Mouse (Mus musculus) erythroblast, embryonic 14.5 days (primary cell): ENCODE data around the gene Mrpl36. TPM values are rescaled to one million over a fixed set of nuclear protein-coding genes. Genes with fewer than 3 reads are reported as not detected.

Source experiments
- H3K27me3 ChIP-seq: 2 replicates; pipeline ENCODE4 v1.6.1; 2012; ENCODE audit warnings: inconsistent platforms; ENCODE audit not compliant: control insufficient read depth
- H3K36me3 ChIP-seq: 2 replicates; pipeline ENCODE4 v1.6.1; 2012; ENCODE audit warnings: mild to moderate bottlenecking, inconsistent platforms; ENCODE audit not compliant: control insufficient read depth
- H3K4me1 ChIP-seq: 2 replicates; pipeline ENCODE4 v1.6.1; 2012; ENCODE audit warnings: inconsistent platforms; ENCODE audit not compliant: control insufficient read depth
- H3K4me3 ChIP-seq: replicated peaks from 2 replicates; pipeline ENCODE3; 2012; ENCODE audit warnings: moderate library complexity, mild to moderate bottlenecking, inconsistent platforms
- H3K9me3 ChIP-seq: 2 replicates; pipeline ENCODE4 v1.6.1; 2012; ENCODE audit warnings: low read length, inconsistent platforms, mixed read lengths; ENCODE audit not compliant: control insufficient read depth
- GATA1 ChIP-seq: IDR thresholded peaks from 2 replicates; pipeline ENCODE4 v1.6.1; 2012; ENCODE audit warnings: low read length, inconsistent platforms, mixed read lengths
- TAL1 ChIP-seq: IDR thresholded peaks from 3 replicates; pipeline ENCODE4 v1.6.1; 2012; ENCODE audit warnings: low read length, inconsistent platforms, mixed read lengths
- polyA plus RNA-seq: library from polyadenylated mRNA; stranded (reverse); fragments of >175 nt; gene quantifications from 2 replicates; pipeline ENCODE4 v1.2.3, GENCODE M21; 2012

Gene Mrpl36
- polyA plus RNA-seq, 1 experiment: 3.9 TPM

DNA sequence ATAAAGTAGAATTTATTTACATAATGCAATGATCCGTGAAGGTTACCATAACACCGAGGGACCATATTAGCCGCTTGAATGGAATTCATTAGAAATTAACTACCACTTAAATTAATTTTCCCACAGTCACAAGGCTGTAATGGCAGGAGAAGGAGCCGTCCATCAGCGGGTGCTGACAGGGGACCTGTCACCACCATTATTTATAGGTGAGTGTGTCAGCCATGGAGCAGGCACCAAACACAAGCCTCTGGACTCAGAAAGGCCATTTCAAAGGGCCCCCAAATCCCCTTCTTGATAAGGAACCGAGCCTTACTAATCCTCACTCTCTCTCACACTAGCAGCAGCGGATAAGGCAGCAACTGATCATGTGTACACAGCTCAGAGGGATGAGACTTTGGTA is 8.4 kb downstream of the Mrpl36 start:
- Histone ChIP-seq H3K9me3 (no peaks in the 10 kb centered on the region), H3K36me3 (peaks cover 6% of the 10 kb centered on the region), H3K4me1 (peaks cover 19% of the 10 kb centered on the region), H3K27me3 (no peaks in the 10 kb centered on the region), H3K4me3 (no peak overlapping the region)
- no peak for TF ChIP-seq GATA1
- TF ChIP-seq TAL1: no peak

DNA sequence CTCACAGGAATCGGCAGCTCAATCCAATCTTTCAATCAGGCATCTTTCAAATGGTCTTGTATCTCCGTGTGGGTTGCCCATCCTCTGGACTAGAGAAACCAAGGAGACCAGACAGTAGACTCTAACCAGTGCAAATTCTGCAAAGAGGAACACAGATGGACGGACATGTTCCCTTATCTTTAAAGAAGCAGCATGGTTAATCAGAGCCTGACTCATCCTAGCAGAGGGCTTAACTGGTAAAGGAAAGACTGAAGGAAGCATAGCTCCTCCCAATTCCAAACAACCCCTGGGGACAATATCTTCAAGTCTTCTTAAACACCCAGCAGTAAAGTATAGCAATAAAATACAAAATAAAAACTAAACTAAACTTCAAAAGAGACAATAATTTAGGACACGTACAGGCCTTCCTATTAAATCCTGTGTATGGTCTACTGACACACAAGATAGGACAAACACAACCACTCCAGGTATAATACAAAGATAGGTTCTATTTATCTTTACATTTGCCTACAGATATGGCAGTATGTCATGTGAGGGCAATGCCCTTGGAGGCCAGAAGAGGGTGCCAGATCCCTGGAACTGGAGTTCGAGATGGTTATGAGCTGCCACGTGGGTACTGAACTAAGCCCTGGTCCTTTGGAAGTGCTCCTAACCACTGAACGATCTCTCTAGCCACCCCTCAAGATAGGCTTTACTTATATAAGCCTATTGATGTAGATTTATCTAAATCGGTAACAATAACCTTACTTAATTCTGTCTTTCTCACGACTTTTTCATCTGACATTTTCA is 17.0 kb downstream of the Mrpl36 start:
- no peaks in the 10 kb centered on the region for H3K27me3 ChIP-seq
- H3K9me3 ChIP-seq: no peaks in the 10 kb centered on the region
- no peak overlapping the region for H3K4me3 ChIP-seq
- H3K36me3 ChIP-seq: no peaks in the 10 kb centered on the region
- H3K4me1 ChIP-seq: no peaks in the 10 kb centered on the region
- no peak for TF ChIP-seq TAL1
- TF ChIP-seq GATA1: no peak

DNA sequence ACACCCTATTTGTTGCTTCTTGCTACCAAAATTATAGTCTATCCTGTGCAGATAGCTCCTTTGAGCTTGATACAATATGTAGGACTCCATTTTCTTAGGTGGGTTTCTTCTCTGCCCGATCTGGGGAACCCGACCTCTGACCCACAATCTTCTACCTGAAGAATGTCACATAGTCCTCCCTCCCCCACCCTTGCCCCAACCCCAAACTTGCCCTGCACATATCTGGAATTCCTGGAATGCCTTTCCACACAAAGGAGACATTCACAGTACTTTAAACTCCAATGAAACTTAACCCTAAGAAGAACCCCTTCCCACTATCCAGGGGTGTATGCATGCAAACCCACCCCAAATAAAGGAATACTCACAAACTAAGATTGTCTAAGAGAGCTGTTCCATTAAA is 17.8 kb downstream of the Mrpl36 start:
- Histone ChIP-seq H3K9me3 (no peaks in the 10 kb centered on the region), H3K27me3 (no peaks in the 10 kb centered on the region), H3K36me3 (no peaks in the 10 kb centered on the region), H3K4me3 (no peak overlapping the region), H3K4me1 (peaks cover 6% of the 10 kb centered on the region)
- TF ChIP-seq GATA1 (no peak), TAL1 (no peak)

DNA sequence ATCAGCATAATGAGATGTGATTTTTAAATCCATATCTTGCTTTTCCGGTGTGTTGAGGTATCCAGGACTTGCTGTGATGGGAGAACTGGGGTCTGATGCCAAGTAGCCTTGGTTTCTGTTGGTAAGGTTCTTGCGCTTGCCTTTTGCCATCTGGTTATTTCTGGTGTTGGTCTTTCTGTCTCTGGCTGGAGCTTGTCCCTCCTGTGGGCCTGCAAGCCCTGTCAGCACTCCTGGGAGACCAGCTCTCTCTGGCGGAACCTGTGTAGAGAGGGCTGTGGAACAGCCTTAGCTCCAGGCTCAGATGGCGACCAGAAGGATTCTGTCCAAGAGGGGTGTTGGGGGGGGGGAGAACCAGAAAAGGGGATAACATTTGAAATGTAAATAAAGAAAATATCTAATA is 18.4 kb downstream of the Mrpl36 start:
- Histone ChIP-seq H3K36me3 (no peaks in the 10 kb centered on the region), H3K4me3 (no peak overlapping the region), H3K27me3 (0 out of 2 replicates have a peak, but pooled peaks cover 2% of the 10 kb centered on the region), H3K9me3 (no peaks in the 10 kb centered on the region), H3K4me1 (peaks cover 10% of the 10 kb centered on the region)
- TF ChIP-seq TAL1 (no peak), GATA1 (no peak)

DNA sequence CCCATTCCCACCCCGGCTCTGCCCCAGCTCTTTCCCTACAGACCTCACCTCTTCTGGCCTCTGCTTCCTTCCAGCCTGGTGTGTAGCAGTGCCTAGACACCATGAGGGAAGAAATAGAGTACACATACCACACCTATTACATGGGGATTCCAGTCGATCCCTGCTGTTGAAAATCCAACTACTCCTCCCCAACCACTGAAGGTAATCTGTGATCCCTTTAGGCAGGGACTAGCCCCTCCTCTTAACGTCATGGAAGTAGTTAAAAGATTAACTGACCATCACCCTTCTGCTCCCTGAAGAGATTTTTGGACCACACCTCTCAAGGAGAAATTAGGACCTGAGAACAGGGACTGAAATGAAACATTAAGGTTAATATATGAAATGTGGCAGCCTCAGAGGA is 18.9 kb downstream of the Mrpl36 start:
- no peaks in the 10 kb centered on the region for H3K9me3 ChIP-seq
- H3K36me3 ChIP-seq: no peaks in the 10 kb centered on the region
- H3K27me3 ChIP-seq: 0 out of 2 replicates have a peak, but pooled peaks cover 2% of the 10 kb centered on the region
- TF ChIP-seq GATA1: no peak
- no peak for TF ChIP-seq TAL1
- peaks cover 10% of the 10 kb centered on the region for H3K4me1 ChIP-seq
- H3K4me3 ChIP-seq: no peak overlapping the region

DNA sequence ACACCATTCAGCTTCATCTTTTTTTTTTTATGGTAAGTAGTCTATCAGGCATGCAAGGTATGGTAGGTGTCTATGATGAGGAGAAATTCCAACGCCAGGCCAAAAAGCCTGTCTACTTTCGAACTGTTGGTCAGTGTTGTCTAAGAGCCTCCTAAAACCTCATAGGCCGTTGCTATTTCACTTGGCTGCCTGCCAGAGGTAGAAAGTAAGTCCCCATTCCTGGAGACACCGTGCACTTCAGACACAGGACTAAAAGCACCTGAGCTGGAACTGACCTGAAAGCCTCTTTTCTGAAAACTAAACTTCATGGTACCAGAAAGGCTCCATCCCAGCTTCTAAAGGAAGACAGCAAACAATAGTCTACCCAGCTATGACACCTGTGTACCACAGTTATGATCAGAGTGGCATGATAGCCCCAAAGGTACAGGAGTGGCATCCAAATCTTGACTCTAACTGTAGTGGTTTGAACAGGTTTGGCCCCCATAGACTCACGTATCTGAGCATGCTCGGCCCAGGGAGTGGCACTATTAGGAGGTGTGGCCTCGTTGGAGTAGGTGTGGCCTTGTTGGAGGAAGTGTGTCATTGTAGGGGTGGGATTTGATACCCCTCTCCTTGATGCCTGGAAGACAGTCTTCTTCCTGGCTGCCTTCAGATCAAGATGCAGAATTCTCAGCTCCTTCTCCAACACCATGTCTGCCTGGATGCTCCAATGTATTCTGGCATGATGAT is 19.8 kb downstream of the Mrpl36 start:
- no peaks in the 10 kb centered on the region for H3K36me3 ChIP-seq
- no peak overlapping the region for H3K4me3 ChIP-seq
- peaks cover 5% of the 10 kb centered on the region; the same call in 1 of the 2 replicates for H3K27me3 ChIP-seq
- H3K4me1 ChIP-seq: peaks cover 10% of the 10 kb centered on the region
- TF ChIP-seq TAL1: no peak
- no peak for TF ChIP-seq GATA1
- no peaks in the 10 kb centered on the region for H3K9me3 ChIP-seq

DNA sequence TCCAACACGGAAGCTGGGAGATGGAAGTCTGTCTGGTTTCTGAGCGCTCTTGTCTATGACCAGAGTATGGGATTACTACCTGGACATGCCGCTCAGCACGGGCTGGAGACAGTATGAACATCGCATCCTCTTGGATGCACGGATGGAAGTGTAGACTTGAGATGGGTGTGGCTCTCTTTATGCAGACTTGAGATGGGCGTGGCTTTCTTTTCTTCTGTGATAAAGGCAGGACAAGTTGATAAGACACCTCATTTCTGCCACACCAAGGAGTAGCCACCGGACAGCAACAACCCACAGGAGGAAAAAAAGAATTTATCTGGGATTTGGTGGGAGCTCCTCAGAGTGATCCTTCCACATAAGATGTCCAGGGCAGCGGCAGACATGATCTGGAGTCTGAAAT is 22.4 kb downstream of the Mrpl36 start:
- TF ChIP-seq TAL1 (no peak), GATA1 (no peak)
- H3K4me3 ChIP-seq: no peak overlapping the region
- no peaks in the 10 kb centered on the region for H3K36me3 ChIP-seq
- H3K4me1 ChIP-seq: peaks cover 10% of the 10 kb centered on the region
- H3K9me3 ChIP-seq: no peaks in the 10 kb centered on the region
- H3K27me3 ChIP-seq: peaks cover 5% of the 10 kb centered on the region; the same call in 1 of the 2 replicates

DNA sequence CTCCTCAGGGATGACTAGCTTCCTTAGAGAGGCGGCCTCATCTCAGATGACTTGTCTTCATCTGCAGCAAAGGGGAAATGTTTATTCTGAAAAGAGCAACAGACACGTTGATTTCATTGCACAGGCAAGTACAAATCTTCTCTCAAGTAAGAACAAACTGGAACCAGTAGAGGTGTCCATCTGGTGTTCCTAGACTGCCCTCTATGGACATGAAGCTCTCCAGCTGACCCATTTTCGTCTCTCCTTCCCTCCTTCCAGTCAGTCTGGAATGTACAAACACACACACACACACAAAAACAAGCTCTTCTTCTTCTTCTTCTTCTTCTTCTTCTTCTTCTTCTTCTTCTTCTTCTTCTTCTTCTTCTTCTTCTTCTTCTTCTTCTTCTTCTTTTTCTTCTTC is 23.6 kb downstream of the Mrpl36 start:
- H3K27me3 ChIP-seq: peaks cover 5% of the 10 kb centered on the region; the same call in 1 of the 2 replicates
- no peak for TF ChIP-seq GATA1
- TF ChIP-seq TAL1: no peak
- H3K9me3 ChIP-seq: no peaks in the 10 kb centered on the region
- no peak overlapping the region for H3K4me3 ChIP-seq
- peaks cover 10% of the 10 kb centered on the region for H3K4me1 ChIP-seq
- H3K36me3 ChIP-seq: no peaks in the 10 kb centered on the region

DNA sequence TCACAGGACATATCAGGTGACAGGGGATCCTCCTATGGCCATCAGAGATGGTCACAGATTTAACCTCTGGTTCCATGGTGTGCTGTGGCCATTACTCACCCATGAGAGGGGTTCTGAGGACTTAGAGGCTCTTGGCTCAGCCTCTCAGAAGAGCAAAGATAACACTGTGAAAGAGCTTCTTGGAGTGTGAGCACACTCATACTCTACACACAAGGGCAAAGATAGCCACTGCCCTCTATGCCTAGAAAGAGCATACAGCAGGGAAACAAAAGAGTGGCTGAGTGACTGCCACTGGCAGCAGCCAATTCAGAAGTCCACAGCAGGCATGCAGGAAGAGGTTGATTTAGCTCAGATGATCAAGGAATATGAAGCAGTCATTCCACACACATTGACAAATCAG is 24.2 kb downstream of the Mrpl36 start:
- Histone ChIP-seq H3K9me3 (no peaks in the 10 kb centered on the region), H3K36me3 (no peaks in the 10 kb centered on the region), H3K4me3 (no peak overlapping the region), H3K4me1 (peaks cover 10% of the 10 kb centered on the region), H3K27me3 (peaks cover 5% of the 10 kb centered on the region; the same call in 1 of the 2 replicates)
- TF ChIP-seq TAL1: no peak
- TF ChIP-seq GATA1: no peak
